12 mouse cellular contexts compared by ENCODE assay signal in genomic region chr2:29589266-29589665, GRCm38 (mm10). TPM values are rescaled to one million over a fixed set of nuclear protein-coding genes. Genes with fewer than 3 reads are reported as not detected.
DNase-seq lines count a peak whose midpoint lies in the region; ATAC-seq and TF ChIP-seq lines count a peak whose summit lies in the region.
"Had no signal": no experiment of that assay in that cellular context is flagged by ENCODE, and none has a peak within 500 bp of the region (broad histone marks: within the 10 kb centered on the region; RNA-seq: fewer than 3 reads in every experiment).

No protein-coding gene starts in this region.

- H3K27ac ChIP-seq in hindbrain, postnatal 0 days = no peak overlapping the region
- H3K27ac ChIP-seq in hindbrain, embryonic 14.5 days = no peak overlapping the region
- H3K27ac ChIP-seq in neural tube, embryonic 15.5 days (replicated peaks) = no peak overlapping the region
- H3K27ac ChIP-seq in stomach, postnatal 0 days (replicated peaks) = no peak overlapping the region
- H3K27ac ChIP-seq: limb, embryonic 15.5 days had no signal

- no peaks in the 10 kb centered on the region for H3K9me3 ChIP-seq in hindbrain, postnatal 0 days (ENCODE audit: low read length)
- no peaks in the 10 kb centered on the region for H3K9me3 ChIP-seq in hindbrain, embryonic 14.5 days (ENCODE audit: control insufficient read depth, low read length)
- no peaks in the 10 kb centered on the region for H3K9me3 ChIP-seq in neural tube, embryonic 15.5 days (replicated peaks)
- no peaks in the 10 kb centered on the region for H3K9me3 ChIP-seq in stomach, postnatal 0 days (ENCODE audit: control insufficient read depth, low read length)
- H3K9me3 ChIP-seq: limb, embryonic 15.5 days had no signal

- peak; percentile 12; the same call in 1 of the 2 replicates for TF ChIP-seq CTCF in hindbrain, postnatal 0 days (IDR thresholded peaks at IDR 0.05; ENCODE audit: low read depth)
- TF ChIP-seq CTCF in stomach, postnatal 0 days (IDR thresholded peaks at IDR 0.05; ENCODE audit: low read depth) = peak; percentile 21; the same call in 1 of the 2 replicates

- ATAC-seq in hindbrain, postnatal 0 days = no peak
- no peak for ATAC-seq in hindbrain, embryonic 14.5 days (ENCODE audit: low FRiP score)
- ATAC-seq in neural tube, embryonic 15.5 days (ENCODE audit: low FRiP score) = no peak
- no peak for ATAC-seq in stomach, postnatal 0 days (ENCODE audit: low FRiP score, low TSS enrichment)
- ATAC-seq: hindbrain, embryonic 16.5 days had no signal

- 33% methylated on average over 10 of the region's 10 CpGs for WGBS in hindbrain, postnatal 0 days
- WGBS in hindbrain, embryonic 14.5 days = 17% methylated on average over 10 of the region's 10 CpGs
- WGBS in neural tube, embryonic 15.5 days = 27% methylated on average over 10 of the region's 10 CpGs
- 32% methylated on average over 10 of the region's 10 CpGs for WGBS in stomach, postnatal 0 days

- no peak overlapping the region for H3K9ac ChIP-seq in hindbrain, postnatal 0 days (replicated peaks; ENCODE audit: low read length)
- no peak overlapping the region for H3K9ac ChIP-seq in hindbrain, embryonic 14.5 days
- H3K9ac ChIP-seq in neural tube, embryonic 15.5 days (replicated peaks) = no peak overlapping the region
- H3K9ac ChIP-seq in stomach, postnatal 0 days (ENCODE audit: low read length) = no peak overlapping the region
- H3K9ac ChIP-seq: limb, embryonic 15.5 days had no signal

- no peaks in the 10 kb centered on the region for H3K36me3 ChIP-seq in hindbrain, postnatal 0 days (ENCODE audit: insufficient read depth, low read length)
- H3K36me3 ChIP-seq in hindbrain, embryonic 14.5 days (replicated peaks; ENCODE audit: control insufficient read depth, insufficient read depth) = no peaks in the 10 kb centered on the region
- H3K36me3 ChIP-seq in neural tube, embryonic 15.5 days = no peaks in the 10 kb centered on the region
- H3K36me3 ChIP-seq in stomach, postnatal 0 days (ENCODE audit: control insufficient read depth, insufficient read depth, low read length) = no peaks in the 10 kb centered on the region
- H3K36me3 ChIP-seq: limb, embryonic 15.5 days had no signal

- no peak overlapping the region for H3K4me2 ChIP-seq in hindbrain, postnatal 0 days (ENCODE audit: low read depth, low read length)
- H3K4me2 ChIP-seq in hindbrain, embryonic 14.5 days (replicated peaks) = no peak overlapping the region
- H3K4me2 ChIP-seq in neural tube, embryonic 15.5 days = no peak overlapping the region
- no peak overlapping the region for H3K4me2 ChIP-seq in stomach, postnatal 0 days (replicated peaks; ENCODE audit: low read depth)
- H3K4me2 ChIP-seq: heart, embryonic 11.5 days; limb, embryonic 15.5 days had no signal

- H3K4me3 ChIP-seq in hindbrain, postnatal 0 days (ENCODE audit: low read length) = no peak overlapping the region
- H3K4me3 ChIP-seq in hindbrain, embryonic 14.5 days (replicated peaks; ENCODE audit: low read length) = no peak overlapping the region
- no peak overlapping the region for H3K4me3 ChIP-seq in neural tube, embryonic 15.5 days (replicated peaks)
- no peak overlapping the region for H3K4me3 ChIP-seq in stomach, postnatal 0 days (ENCODE audit: low read depth, low read length)
- H3K4me3 ChIP-seq: limb, embryonic 15.5 days had no signal

- no peak for DNase-seq in hindbrain, postnatal 0 days (ENCODE audit: low spot score)
- no peak for DNase-seq in hindbrain, embryonic 14.5 days (ENCODE audit: low spot score)
- DNase-seq in neural tube, embryonic 10.5 days (ENCODE audit: extremely low spot score, low spot score) = peak; percentile 32
- DNase-seq in embryo, embryonic 10.5 days (ENCODE audit: low spot score) = peak; percentile 73
- no peak for DNase-seq in stomach, postnatal 0 days (ENCODE audit: low spot score)
- DNase-seq in spleen, postnatal 36 days (ENCODE audit: low spot score in 2 of 2) = no peak
- no peak for DNase-seq in heart, adult 8-10 months (ENCODE audit: low spot score)
- DNase-seq: cerebellum, adult 9-11 months had no signal

- H3K27me3 ChIP-seq in hindbrain, postnatal 0 days (ENCODE audit: insufficient read depth, low read length) = no peaks in the 10 kb centered on the region
- H3K27me3 ChIP-seq in hindbrain, embryonic 14.5 days (ENCODE audit: control insufficient read depth, insufficient read depth, low read length) = no peaks in the 10 kb centered on the region
- H3K27me3 ChIP-seq in neural tube, embryonic 15.5 days (replicated peaks) = no peaks in the 10 kb centered on the region
- H3K27me3 ChIP-seq in stomach, postnatal 0 days (ENCODE audit: control insufficient read depth, insufficient read depth, low read length) = no peaks in the 10 kb centered on the region
- H3K27me3 ChIP-seq: limb, embryonic 15.5 days had no signal

- no peak for TF ChIP-seq EP300 in stomach, postnatal 0 days (optimal IDR thresholded peaks at IDR 0.05)

- no peaks in the 10 kb centered on the region for H3K4me1 ChIP-seq in hindbrain, postnatal 0 days (ENCODE audit: insufficient read depth, low read length)
- H3K4me1 ChIP-seq in hindbrain, embryonic 14.5 days (replicated peaks; ENCODE audit: control insufficient read depth, insufficient read depth, low read length) = peaks cover 9% of the 10 kb centered on the region
- H3K4me1 ChIP-seq in neural tube, embryonic 15.5 days = peaks cover 9% of the 10 kb centered on the region
- no peaks in the 10 kb centered on the region for H3K4me1 ChIP-seq in stomach, postnatal 0 days (replicated peaks; ENCODE audit: control insufficient read depth, insufficient read depth)
- H3K4me1 ChIP-seq: limb, embryonic 15.5 days had no signal

RNA-seq across cellular contexts. Expression of gene Rapgef1, which starts 30.3 kb away (rescaled TPM):
- total RNA-seq in hindbrain, postnatal 0 days (2014; rRNA removed) = 91.3 and 94.0 TPM in 2 replicates
- 13.7 and 14.4 TPM in 2 replicates for polyA plus RNA-seq in hindbrain, postnatal 0 days (2015; fragmentation: Nextera tagmentation; extraction: Ambion mirVana)
- polyA plus RNA-seq in hindbrain, embryonic 14.5 days (2014; fragmentation: Nextera tagmentation; extraction: Ambion mirVana) = 19.9 and 22.3 TPM in 2 replicates
- polyA plus RNA-seq in neural tube, embryonic 15.5 days (2015; fragmentation: Nextera tagmentation; extraction: Ambion mirVana) = 16.3 and 16.9 TPM in 2 replicates
- polyA plus RNA-seq in stomach, postnatal 0 days (2015; fragmentation: Nextera tagmentation; extraction: Ambion mirVana) = 7.2 and 7.6 TPM in 2 replicates
- 100 to 1,000 TPM in 3 of 4 experiments, 10 to 100 TPM in 1; 98.1 to 113 (median 107) TPM for total RNA-seq in heart, adult 8-10 months (2022)

Comparison
In these comparisons a context has a peak if more than half of its experiments do, and no peak if none do; other contexts are left out.
1. DNase-seq: peak in neural tube, embryonic 10.5 days (single experiment) and embryo, embryonic 10.5 days (single experiment); none in hindbrain, postnatal 0 days (single experiment), hindbrain, embryonic 14.5 days (single experiment), stomach, postnatal 0 days (single experiment), spleen, postnatal 36 days (0 of 2) and heart, adult 8-10 months (single experiment).